Mouse (Mus musculus): Measurements from ENCODE around the gene Atp2b4.

The Atp2b4 gene

DNA sequence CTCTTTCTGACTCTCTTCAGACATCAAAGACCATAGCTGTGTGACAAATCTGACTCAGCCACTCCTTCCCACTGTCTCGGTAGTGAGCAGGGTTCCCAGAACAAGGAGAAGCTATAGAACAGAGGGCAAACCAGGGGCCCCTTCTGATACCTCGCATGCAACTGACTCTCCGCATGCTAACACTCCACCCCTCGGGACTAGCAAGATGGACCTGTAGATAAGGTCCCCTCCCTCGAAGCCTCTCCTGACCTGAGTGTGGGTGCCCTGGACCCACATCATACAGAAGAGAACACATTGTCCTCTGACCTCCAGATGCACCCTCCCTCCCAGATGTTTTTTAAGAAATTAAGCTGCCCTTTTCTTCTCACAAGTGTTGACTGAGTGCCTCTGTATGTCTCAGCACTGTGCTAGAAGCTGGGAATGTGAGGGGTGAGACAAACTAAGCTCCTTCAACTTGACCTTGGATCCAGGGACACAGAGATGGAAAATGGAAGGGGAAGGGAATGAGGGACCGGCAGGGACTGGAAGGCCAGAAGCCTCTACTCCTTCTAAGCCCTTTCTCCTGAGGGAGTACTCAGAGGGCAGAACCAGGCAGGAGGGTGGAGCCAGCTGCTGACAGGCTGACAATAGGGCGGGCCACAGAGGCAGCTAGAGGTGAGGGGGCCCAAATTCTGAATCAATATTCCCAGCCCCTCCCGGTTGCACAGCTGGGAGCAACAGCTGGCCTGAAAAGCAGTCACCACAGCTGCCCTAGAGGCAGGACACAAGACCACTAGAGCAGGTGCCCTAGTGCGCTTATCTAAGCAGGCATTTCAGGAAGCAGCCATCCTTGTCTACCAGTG is 2.6 kb downstream of the Atp2b4 start:
- peak in 1 of 2 experiments; percentile 42 for DNase-seq

DNA sequence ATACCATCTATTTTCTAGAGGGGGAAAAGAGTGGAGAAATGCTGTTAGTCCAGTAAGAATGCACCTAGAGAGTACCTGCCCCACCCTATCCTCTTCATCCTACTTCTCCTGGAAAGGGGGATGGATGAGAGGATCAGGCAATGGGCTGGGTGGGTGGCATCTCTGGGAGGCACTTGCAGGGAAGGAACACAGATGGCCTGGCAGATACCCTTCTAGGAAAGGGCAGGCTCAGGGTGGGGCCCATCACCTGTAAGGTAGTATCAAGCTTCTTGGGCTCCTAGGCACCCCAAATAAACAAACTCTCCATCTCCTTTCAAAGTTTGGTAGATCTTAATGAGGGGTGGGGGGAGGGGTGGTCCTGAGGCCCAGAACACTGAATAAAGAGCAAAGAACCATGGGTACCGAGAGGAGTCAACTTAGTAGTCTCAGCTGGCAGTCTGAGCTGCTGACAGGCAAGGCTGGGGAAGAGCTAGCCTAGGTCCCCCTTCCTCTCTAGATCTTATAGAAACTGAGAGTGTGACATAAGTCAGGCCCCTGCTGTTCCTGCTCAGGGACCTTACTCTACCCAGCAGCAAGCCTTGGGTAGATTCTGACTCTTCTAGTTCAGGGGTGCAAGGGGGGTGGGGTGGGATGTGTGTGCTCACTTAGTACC is 3.4 kb downstream of the Atp2b4 start:
- no peak for DNase-seq

DNA sequence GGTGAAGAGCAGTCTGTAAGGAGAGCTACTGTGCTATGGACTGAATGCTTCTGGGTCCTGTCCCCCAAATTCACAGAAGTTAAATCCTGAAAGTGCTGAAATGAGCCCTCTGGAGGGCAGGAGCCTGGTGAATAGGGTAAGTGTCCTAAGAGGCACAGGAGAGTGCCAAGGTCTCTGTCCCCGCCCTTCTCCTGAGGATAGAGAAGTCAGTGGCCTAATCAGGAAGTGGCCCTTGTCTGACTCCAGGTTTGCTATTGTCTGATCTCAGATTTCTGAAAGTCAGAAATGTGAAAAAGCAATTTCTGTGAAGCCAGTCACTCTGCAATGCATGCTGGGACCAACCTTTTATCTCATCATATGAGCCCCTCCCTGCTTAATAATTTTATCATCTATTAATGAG is 7.2 kb downstream of the Atp2b4 start:
- no peak for DNase-seq

DNA sequence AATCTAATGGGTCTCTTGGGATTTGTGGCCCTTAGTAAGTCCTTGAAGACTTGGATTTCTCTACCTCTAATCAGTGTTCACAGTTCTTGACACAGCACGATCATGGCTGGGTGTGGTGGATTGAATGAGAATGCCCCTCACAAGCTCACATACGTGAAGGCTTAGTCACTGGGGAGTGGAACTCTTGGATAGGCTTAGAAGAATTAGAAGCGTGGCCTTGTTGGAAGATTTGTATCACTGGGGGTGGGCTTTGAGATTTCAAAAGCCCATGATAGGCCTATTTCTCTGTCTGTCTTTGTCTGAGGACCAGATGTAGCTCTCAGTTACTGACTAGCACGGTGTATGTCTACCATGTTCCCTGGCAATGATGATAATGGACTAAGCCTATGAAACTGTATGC is 10.8 kb downstream of the Atp2b4 start:
- no peak for DNase-seq

DNA sequence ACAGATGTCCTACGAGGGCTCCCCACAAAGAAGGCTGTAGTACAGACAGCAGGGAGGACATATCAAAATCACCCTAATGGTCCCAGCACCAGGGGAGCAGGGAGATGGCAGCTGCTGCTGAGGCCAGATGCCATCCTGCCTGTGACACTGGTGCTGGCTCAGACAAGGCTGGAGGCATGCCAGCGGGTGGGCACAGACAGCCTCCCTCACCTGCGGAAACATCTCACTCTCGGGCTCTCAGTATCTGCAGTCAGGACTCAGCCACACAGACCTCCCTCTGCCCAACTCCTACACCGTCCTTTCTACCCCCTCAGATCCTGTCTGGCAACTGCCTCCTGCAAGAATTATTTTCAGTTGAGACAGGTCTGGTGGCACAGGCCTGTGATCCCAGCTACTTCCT is 12.0 kb downstream of the Atp2b4 start:
- no peak for DNase-seq

DNA sequence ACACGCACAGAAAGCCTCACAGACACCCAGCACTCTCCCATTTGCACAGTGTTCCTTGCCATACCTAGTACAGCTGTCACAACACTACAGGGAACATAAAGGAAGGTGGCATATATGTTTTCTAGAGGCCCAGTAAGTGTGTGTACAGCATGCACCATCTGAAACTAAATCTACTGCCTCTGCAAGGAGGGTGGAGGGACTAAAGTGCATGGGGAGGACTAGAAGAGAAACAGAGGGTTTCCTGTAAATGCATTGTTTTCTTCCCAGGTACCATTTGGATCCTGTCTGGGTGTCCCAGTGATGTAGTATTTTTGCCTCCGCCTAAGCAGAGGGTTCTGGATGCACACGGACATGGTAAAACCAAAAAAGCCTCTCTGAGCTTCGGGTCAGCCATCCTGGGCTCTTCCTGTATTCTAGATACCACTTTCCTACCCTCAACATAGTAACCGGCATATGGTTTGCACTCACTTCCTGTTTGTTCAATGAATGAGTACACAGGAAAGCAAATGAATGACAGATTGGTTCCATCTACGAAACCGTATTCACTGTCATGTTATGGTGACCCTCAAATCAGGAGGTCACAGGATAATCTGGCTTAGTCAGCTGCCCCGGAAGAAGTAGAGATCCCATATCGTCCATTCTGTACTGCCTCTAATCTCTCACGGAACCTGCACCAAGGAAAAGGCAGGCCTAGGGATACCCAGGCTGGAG is 13.2 kb downstream of the Atp2b4 start:
- no peak for DNase-seq

DNA sequence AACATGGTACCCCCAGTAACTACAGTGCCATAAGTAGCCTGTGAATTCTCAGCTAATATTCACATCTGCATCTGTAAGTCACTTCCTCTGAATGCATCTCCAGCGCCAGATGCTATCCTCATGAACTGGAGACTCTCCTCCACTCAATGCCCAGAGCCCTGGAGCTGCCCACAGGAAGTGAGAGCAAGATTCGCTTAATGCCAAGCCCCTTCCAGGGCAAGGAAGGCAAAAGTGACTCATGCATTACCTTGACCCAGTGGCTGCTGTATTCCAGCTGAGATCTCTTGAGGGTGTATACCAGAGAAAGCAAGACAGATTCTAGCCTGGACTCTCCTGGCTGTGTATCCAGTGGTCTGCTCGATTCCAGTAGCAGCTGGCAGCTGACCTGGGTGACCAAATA is 16.2 kb downstream of the Atp2b4 start:
- no peak for DNase-seq

DNA sequence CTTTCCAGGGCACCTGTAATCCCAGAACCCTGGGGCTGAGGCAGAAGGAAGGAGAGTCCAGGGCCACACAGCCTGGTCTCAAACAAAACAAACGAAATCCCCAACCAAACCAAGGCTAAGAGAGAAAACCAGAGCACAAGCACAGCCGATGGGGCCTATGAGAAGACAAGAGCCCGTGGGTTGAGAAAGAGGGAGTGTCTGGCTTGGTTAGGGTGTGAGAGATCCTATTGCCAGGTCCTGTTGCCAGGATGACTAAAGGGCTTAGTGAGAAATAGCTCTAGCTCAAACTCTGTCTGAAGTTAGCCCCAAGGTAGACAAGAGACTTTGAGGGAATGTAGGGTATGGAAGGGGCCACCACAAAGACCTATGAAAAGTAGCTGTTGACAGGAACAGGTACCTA is 19.3 kb downstream of the Atp2b4 start:
- DNase-seq = no peak

DNA sequence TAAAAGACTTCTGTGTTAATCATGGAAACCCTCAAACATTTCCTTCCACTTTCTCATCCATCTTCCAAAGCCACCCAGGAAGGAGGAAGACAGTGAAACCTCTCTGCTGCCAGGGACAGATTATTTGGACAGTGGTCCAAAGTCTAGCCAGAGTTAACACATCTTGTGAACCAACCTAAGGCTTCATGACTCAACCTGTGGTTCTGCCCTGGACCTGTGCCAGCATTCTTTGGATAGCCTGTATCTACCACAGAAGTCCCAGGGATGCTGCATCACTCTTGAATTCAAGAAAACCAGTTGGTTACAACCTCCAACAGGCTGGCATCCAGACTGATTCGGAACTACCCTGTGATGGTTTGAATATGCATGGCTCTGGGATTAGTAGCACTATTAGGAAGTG is 21.8 kb downstream of the Atp2b4 start:
- no peak for DNase-seq

DNA sequence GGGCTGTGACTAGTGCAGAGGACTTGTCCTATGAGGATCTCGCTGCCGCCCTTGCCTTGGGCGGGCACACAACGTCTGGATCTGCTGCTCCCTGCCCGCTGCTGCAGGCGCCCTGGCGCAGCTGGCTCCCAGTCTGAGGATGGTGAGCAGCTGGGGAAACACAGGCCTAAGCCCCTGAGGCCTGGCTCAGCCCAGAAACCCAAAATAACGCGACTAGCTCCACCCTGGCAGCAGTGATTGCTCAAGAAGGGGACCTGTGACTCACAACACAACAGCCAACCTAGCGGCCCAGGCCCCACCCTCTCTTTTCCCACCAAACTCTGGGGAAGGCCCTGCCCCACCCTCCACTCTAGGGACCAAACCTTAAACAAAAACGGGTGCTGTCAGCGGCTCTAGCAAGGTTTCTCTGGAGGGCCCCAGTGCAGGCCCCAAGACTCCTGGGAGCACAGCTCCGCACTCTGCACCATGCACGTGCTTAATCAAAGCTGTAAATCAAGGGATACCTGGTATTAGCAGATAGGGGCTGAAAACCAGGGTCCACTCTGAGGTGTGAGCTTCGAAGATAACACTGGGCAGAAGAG is 23.1 kb downstream of the Atp2b4 start:
- DNase-seq = peak; percentile 46 to 49

DNA sequence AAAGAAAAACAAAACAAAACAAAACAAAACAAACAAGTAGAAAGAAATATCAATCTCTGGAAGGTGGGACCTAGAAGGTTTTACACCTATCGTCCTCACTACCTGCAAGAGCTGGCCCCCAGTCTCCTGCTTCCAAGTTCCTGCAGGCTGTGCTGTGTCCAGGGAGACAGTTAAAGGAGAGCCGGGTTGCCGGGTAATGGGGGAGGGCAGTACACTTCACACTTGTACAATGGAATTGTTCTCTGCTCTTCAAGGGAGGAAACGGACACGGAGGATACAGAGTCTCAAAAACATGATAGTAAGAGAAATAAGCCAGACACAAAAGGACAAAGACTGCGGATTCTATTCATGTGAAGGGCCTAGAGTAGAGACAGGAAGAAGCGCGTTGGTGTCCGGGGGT is 28.3 kb downstream of the Atp2b4 start:
- DNase-seq = no peak

DNA sequence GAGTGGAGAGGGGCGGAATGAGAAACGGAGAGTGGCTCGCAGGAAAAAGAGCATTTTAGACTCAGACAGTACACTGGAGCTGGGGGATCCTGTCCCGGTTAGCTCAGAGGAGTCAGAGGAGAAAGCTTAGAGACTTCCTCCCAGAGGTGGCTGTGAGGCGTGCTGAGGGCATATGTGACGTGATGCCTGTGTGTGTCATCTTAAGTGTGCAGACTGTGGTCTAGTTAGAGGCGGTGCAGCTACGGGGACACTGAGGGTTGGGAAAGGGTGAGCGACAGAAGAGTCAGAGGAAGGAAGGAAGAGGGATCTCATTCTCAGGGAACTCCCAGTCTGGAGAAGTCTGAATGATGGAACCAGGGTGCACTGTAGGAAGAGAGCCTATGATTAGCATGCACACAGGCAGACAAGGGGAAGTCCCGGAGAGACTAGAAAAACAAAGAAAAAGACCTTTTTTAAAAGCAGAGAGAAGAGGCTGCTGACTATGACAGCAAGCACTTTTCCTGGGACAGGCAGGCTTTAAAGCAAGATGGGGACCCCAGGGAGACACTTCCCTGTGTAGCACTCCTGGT is 28.9 kb downstream of the Atp2b4 start:
- no peak for DNase-seq

DNA sequence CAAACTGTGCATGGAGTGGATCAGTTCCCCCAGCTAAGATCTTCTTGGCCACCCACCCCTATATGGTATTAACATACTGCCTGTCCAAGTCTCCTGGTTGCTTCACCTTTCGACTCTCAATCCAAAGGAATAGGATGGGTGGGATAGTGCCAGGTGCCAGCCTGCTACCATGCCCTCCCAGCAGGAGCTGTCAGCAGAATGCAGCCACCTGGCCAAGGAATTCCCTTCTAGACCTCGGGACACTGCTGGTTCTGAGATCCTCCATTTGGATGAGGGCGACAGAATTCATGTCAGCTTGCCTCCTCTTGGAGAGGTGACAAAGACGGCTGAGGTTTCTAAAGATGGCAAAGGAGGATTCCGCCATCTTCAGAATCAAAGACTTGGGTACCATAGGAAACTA is 32.8 kb downstream of the Atp2b4 start:
- no peak for DNase-seq

DNA sequence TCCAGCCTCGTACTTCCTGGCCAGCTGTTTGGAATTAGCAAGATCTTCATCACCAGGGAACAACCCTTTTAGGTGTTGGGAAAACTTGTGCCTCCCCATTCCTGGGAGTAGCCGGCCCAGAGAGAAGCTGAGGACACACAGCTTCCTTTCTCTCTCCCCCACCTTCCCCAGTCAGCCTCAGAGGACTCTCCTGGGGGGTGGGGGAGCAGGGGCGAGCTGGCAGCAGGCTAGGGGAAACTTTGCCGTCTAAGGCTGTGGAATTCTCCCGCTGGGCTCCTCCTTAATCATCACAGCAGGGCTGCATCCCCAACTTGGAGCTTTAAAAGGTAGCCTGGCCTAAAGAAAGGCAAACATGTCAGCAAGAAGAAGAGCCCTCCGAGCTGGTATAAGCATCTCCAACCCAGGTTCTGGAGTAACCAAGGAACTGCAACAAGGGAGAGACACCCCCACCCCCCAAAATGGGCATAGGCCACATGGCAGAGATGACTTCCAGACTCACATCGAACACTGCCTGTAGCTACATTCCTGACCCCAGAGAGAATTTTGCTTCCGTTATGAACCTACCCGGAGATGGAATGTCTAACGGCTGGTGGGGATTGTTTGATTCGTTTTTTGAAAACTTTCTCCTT is 33.8 kb downstream of the Atp2b4 start:
- DNase-seq = no peak

DNA sequence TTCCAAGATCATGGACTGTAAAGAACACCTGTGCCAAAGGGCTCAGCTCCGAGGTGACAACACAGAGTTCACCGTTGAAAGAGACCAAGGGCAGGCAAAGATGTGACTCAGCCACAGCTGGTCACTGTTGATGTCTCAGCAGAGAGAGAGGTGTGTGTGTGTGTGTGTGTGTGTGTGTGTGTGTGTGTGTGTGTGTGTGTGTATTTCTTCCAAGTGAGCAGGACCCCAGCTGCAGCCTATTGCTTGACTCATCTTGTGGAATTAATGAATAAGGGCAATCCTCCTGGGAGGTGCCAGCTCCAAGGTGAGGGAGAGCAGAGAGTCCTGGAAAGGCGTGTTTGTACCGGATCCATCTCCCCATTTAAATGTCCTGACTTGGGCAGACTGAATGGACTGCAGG is 35.5 kb downstream of the Atp2b4 start:
- DNase-seq = no peak

DNA sequence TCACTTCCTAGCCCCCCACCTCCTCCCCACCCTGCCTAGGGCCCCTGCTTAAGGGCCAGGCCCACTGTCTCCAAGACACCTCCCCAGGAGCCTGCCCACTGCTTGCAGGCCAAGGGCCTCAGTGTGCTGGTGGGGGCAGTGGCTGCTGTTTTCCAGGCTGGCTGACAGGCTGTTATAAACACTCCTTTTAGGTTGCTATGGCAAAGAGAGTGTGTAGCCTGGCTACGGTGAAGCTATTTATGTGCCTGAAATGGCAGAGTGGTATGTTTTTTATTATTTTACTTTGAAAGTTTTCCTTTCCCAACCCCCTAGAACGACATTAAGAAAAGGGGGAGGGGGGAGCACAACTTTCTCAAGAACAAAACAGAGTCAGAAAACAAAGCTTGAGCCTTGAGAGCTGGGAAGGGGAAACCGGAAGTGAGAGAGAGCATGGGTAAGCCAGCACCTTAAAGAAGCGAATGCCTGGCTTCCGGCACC is 37.9 kb downstream of the Atp2b4 start:
- no peak for DNase-seq

DNA sequence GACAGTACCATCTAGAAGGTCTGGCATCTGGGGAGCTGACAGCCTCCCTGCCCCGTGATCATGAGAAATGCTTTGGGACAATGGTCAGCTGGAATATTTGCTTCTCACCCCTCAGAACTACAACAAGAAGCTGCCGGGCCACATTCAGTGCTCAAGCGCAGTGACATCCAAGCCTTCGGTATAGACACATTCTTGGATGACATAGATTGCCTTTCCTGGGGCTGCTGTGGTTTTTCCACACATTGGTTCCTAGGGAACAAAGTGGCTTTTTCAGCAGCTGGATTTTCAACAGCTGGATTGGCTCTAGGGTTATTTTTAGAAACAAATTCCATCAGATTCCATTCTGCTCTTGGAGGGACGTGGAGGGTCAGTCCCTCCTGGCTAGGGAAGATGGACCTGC is 39.6 kb downstream of the Atp2b4 start:
- no peak for DNase-seq

DNA sequence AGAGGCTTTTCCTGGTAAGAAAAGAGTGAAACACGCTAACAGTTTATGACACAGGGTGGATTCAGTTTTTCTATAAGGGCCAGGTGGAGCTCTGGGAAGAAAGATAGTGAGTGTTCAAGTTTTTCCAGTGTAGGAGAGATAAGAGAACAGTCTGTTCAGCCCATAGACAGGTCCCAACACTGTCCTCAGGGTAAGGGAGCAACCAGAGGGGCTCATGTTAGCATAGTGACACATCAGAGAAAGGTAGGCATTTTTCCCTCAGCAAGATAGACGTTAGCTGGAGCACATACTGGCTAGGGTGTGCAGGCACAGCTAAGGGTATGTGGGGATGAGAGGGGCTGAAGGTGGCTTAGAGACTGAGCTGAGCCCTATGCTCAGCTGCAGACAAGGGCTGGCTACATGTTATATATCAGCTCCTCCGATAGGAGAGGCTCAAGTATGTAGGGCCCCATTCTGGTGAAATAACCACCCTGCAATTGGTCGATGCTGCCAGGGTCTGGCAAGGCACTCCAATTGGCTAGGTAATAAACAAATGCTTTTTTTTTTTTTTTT is 46.4 kb downstream of the Atp2b4 start:
- no peak for DNase-seq

DNA sequence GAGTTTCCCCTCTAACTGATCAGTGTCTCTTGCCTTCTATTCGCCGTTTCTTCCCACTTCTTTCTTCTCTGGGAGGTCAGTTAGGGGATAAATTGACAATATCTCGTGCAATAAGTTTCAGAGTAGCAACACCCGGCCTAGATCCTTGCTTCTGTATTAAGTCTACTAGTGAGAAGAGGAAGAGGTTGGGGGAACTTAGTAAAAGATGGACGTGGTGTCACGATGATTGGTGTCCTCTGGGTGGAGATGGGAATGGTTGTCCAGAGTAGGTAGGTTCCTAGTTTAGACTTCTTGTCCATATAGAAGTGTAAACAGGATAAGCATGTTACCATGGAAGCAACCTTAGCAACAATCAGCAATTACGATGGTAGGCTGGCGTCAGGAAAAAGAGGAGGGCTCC is 47.5 kb downstream of the Atp2b4 start:
- DNase-seq = no peak

DNA sequence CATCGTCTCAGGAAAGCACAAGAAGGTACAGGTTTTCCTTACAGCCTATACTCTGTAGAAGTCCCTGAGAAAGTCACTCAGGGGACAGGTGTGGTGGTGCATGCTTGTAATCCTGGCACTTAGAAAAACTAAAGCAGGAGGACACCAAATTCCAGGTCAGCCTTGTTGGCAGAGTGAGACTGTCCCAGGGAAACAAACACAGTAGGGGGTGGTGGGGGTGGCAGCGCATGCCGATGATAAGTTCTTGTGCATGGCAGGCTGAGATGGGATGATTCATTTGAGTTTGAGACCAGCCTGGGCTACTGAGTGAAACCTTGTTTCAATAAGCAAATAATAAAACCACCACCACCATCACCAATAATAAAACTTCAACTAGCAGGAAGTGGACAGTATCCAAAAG is 49.2 kb downstream of the Atp2b4 start:
- no peak for DNase-seq

DNA sequence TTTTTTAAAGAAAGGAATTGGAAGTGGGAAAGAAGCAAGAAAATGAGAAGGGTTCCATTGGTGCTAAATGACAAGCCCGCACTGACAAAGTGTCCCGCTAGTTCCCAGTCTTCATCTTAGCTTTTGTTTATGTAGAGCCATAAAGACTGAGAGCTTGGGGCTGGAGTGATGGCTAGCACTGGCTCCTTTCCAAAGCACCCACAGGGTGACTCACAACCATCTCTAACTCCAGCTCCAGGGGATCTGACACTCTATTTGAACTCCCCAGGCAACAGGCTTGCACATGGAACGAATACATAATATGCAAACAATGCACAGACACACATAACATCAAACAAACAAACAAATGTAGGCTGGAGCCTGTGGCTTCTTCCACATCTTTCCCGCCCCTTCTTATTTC is 50.9 kb downstream of the Atp2b4 start:
- no peak for DNase-seq

DNA sequence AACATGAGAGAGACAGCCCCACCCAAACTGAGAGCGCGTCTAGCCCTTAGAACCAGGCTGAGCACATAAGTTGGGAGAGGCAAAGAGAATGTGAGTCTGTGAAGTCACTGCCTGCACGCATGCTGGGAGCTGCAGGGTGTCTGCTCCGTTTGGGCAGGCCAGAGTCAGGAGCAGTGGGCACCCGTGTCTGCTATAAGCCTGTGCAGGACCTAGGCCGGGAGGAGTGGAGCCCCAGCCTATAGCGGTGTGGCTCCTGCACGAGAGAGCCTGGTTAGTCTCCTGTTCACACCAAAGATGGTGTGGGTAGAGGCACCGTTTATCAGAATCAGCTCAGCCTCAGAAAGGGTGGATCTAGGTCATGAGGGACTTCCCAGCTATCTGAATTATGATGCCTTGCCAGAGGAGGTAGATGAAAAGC is 55.8 kb downstream of the Atp2b4 start:
- no peak for DNase-seq
